Mouse (Mus musculus) MEL (cell line): Measurements from ENCODE around the gene Erbb2. TPM values are rescaled to one million over a fixed set of nuclear protein-coding genes. Genes with fewer than 3 reads are reported as not detected.

Source experiments
- DNase-seq: peaks from one replicate; pipeline ENCODE4 v3.0.0; 2011; ENCODE audit warnings: low read depth, low spot score
- H3K27ac ChIP-seq: 2 replicates; pipeline ENCODE4 v1.5.1; 2012; ENCODE audit warnings: low read depth, mild to moderate bottlenecking, control low read depth, low read length, moderate library complexity; ENCODE audit not compliant: control insufficient read depth
- H3K27me3 ChIP-seq, 2 experiments: fragments of 150-350 bp in 1 of 2; sonication (generic) in 1 of 2; 2 replicates each; pipeline ENCODE4 v1.6.1; 2012; ENCODE audit warnings: low read length in 2 of 2, mild to moderate bottlenecking in 2 of 2, improper control_type of control experiment in 1 of 2, moderate library complexity in 1 of 2; ENCODE audit not compliant: insufficient read depth in 2 of 2, control insufficient read depth in 1 of 2
- H3K36me3 ChIP-seq, 2 experiments: 2 replicates each; pipeline ENCODE4 v1.6.1; 2012 to 2014; ENCODE audit warnings: low read length in 2 of 2, improper control_type of control experiment in 1 of 2, inconsistent platforms in 1 of 2, mild to moderate bottlenecking in 1 of 2; ENCODE audit not compliant: insufficient read depth in 2 of 2, control insufficient read depth in 1 of 2
- H3K4me1 ChIP-seq, 2 experiments: fragments of 150-350 bp in 1 of 2; sonication (generic) in 1 of 2; 2 replicates each; pipeline ENCODE4 v1.6.1; 2012; ENCODE audit warnings: low read length in 2 of 2, improper control_type of control experiment in 1 of 2, mild to moderate bottlenecking in 1 of 2; ENCODE audit not compliant: insufficient read depth in 2 of 2, control insufficient read depth in 1 of 2
- H3K4me3 ChIP-seq, 2 experiments: fragments of 150-350 bp in 1 of 2; sonication (generic) in 1 of 2; 2 replicates each; pipeline ENCODE4 v1.5.1; 2012; ENCODE audit warnings: low read depth in 2 of 2, low read length in 2 of 2, mild to moderate bottlenecking in 2 of 2, moderate library complexity in 2 of 2, control low read depth in 1 of 2, improper control_type of control experiment in 1 of 2; ENCODE audit not compliant: control insufficient read depth in 1 of 2, insufficient read depth in 1 of 2
- H3K79me2 ChIP-seq: 2 replicates; pipeline ENCODE4 v1.6.1; 2012; ENCODE audit warnings: mild to moderate bottlenecking, low read length, moderate library complexity; ENCODE audit not compliant: control insufficient read depth, poor library complexity, insufficient read depth
- H3K9ac ChIP-seq: 2 replicates; pipeline ENCODE4 v1.6.1; 2012; ENCODE audit warnings: low read depth, mild to moderate bottlenecking, control low read depth, low read length, moderate library complexity; ENCODE audit not compliant: control insufficient read depth, poor library complexity, severe bottlenecking
- H3K9me3 ChIP-seq: fragments of 150-350 bp; sonication (generic); replicated peaks from 2 replicates; pipeline ENCODE4 v1.6.1; 2012; ENCODE audit warnings: mild to moderate bottlenecking, low read length, improper control_type of control experiment, moderate library complexity; ENCODE audit not compliant: insufficient read depth
- CHD1 ChIP-seq: IDR thresholded peaks from 2 replicates; pipeline ENCODE4 v1.6.1; 2012; ENCODE audit warnings: low read depth, mild to moderate bottlenecking, inconsistent platforms, low read length, improper control_type of control experiment
- CTCF ChIP-seq, 3 experiments: IDR thresholded peaks in 2 of 3; conservative IDR thresholded peaks in 1 of 3; 2 replicates each; pipeline ENCODE4 v1.5.1; 2011 to 2012; ENCODE audit warnings: low read length in 3 of 3, low read depth in 2 of 3, mild to moderate bottlenecking in 2 of 3, improper control_type of control experiment in 1 of 3, inconsistent platforms in 1 of 3, mixed read lengths in 1 of 3, moderate library complexity in 1 of 3; ENCODE audit not compliant: control insufficient read depth in 1 of 3, insufficient read depth in 1 of 3, poor library complexity in 1 of 3, severe bottlenecking in 1 of 3
- ETS1 ChIP-seq: IDR thresholded peaks from 2 replicates; pipeline ENCODE4 v1.6.1; 2012; ENCODE audit warnings: low read depth, mild to moderate bottlenecking, inconsistent platforms, low read length, improper control_type of control experiment, moderate library complexity
- GABPA ChIP-seq: IDR thresholded peaks from 2 replicates; pipeline ENCODE4 v1.6.1; 2012; ENCODE audit warnings: low read depth, mild to moderate bottlenecking, inconsistent platforms, low read length, improper control_type of control experiment, moderate library complexity
- GATA1 ChIP-seq: IDR thresholded peaks from 2 replicates; pipeline ENCODE4 v1.6.1; 2011; ENCODE audit warnings: low read depth, low read length, improper control_type of control experiment
- JUND ChIP-seq: IDR thresholded peaks from 2 replicates; pipeline ENCODE4 v1.6.1; 2011; ENCODE audit warnings: low read depth, mild to moderate bottlenecking, improper control_type of control experiment, low read length
- KAT2A ChIP-seq: conservative IDR thresholded peaks from 2 replicates; pipeline ENCODE4 v1.6.1; 2012; ENCODE audit warnings: low read depth, low read length, improper control_type of control experiment, inconsistent platforms
- MAX ChIP-seq: IDR thresholded peaks from 2 replicates; pipeline ENCODE4 v1.6.1; 2011; ENCODE audit warnings: low read length, improper control_type of control experiment
- MEF2A ChIP-seq: IDR thresholded peaks from 2 replicates; pipeline ENCODE4 v1.6.1; 2014; ENCODE audit warnings: low read depth, mild to moderate bottlenecking, inconsistent platforms, low read length, improper control_type of control experiment; ENCODE audit not compliant: poor library complexity, insufficient replicate concordance, severe bottlenecking; ENCODE audit errors: extremely low read depth
- MXI1 ChIP-seq: IDR thresholded peaks from 2 replicates; pipeline ENCODE4 v1.6.1; 2011; ENCODE audit warnings: mild to moderate bottlenecking, low read depth, low read length, improper control_type of control experiment
- NELFE ChIP-seq: IDR thresholded peaks from 2 replicates; pipeline ENCODE4 v1.6.1; 2011; ENCODE audit warnings: low read depth, low read length, improper control_type of control experiment
- RAD21 ChIP-seq: IDR thresholded peaks from 2 replicates; pipeline ENCODE4 v1.6.1; 2011; ENCODE audit warnings: mild to moderate bottlenecking, low read depth, low read length, improper control_type of control experiment
- RCOR1 ChIP-seq: IDR thresholded peaks from 2 replicates; pipeline ENCODE4 v1.6.1; 2012; ENCODE audit warnings: low read depth, mild to moderate bottlenecking, inconsistent platforms, low read length, improper control_type of control experiment
- TBP ChIP-seq: IDR thresholded peaks from 2 replicates; pipeline ENCODE4 v1.8.0; 2011; ENCODE audit warnings: low read depth, low read length, improper control_type of control experiment
- USF1 ChIP-seq: IDR thresholded peaks from 2 replicates; pipeline ENCODE4 v1.6.1; 2014; ENCODE audit warnings: low read depth, mild to moderate bottlenecking, inconsistent platforms, low read length, improper control_type of control experiment, moderate library complexity
- USF2 ChIP-seq, 2 experiments: IDR thresholded peaks; 2 replicates each; pipeline ENCODE4 v1.6.1; 2011 to 2012; ENCODE audit warnings: improper control_type of control experiment in 2 of 2, low read length in 2 of 2, borderline replicate concordance in 1 of 2, inconsistent platforms in 1 of 2, low read depth in 1 of 2, mild to moderate bottlenecking in 1 of 2; ENCODE audit not compliant: insufficient read depth in 1 of 2
- ZC3H11A ChIP-seq: IDR thresholded peaks from 2 replicates; pipeline ENCODE4 v1.6.1; 2012; ENCODE audit warnings: low read depth, mild to moderate bottlenecking, inconsistent platforms, low read length, improper control_type of control experiment
- ZNF384 ChIP-seq: IDR thresholded peaks from 2 replicates; pipeline ENCODE4 v1.6.1; 2012; ENCODE audit warnings: low read depth, mild to moderate bottlenecking, inconsistent platforms, low read length, improper control_type of control experiment
- polyA plus RNA-seq, 2 experiments: library from polyadenylated mRNA; stranded (reverse) in 1 of 2; unstranded in 1 of 2; fragments of >175 nt in 1 of 2; fragments of >200 nt in 1 of 2; gene quantifications; 2 replicates each; pipeline versions ENCODE4 v1.2.1 to v1.2.4; 2012; ENCODE audit warnings: low replicate concordance in 2 of 2, low read depth in 1 of 2; ENCODE audit not compliant: insufficient read length in 2 of 2, insufficient read depth in 1 of 2, missing spikeins in 1 of 2
- total RNA-seq: library from RNA; depleted of rRNA; stranded (reverse); fragments of 300-350 nt; gene quantifications from 2 replicates; pipeline ENCODE4 v1.2.3, GENCODE M21; 2012

Gene Erbb2
- total and polyA plus RNA-seq, 3 experiments, result not detected

DNA sequence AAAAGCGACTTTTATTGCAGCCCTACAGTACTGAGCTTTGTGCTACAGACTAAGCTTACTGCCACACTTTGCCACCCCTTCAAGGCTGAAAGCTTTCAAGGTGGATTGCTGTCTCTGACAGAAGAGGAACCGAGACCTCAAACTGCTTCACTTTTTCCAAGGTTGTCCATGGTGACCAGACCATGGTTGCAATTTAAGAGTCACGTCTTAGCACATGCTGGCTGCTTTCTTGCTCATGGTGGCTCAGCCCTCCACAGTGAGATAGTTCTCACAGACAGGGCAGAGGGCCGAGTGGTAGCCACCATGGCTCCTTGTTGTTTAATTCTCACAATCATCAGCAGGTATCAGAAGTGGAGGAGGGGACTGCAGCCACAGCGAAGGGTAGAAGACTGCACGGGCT, 58.5 kb downstream of the Erbb2 start:
- H3K36me3 ChIP-seq, result no peaks in the 10 kb centered on the region
- H3K27me3 ChIP-seq, result peaks cover 28 to 34% of the 10 kb centered on the region in 2 experiments
- DNase-seq, result no peak
- no peak overlapping the region for H3K9ac ChIP-seq
- no peak overlapping the region for H3K27ac ChIP-seq
- no peaks in the 10 kb centered on the region for H3K79me2 ChIP-seq
- H3K4me3 ChIP-seq, result no peak overlapping the region
- H3K9me3 ChIP-seq, result no peaks in the 10 kb centered on the region
- H3K4me1 ChIP-seq, result no peaks in the 10 kb centered on the region
- TF ChIP-seq RAD21, result no peak
- no peak for TF ChIP-seq CTCF (IDR thresholded peaks at IDR 0.05 in 2 of 3, conservative IDR thresholded peaks at IDR 0.05 in 1 of 3; ENCODE audit: control insufficient read depth in 1 of 3, insufficient read depth in 1 of 3, low read depth in 2 of 3, low read length in 3 of 3, poor library complexity in 1 of 3, severe bottlenecking in 1 of 3)
- no peak for TF ChIP-seq RCOR1
- TF ChIP-seq USF1, result no peak
- no peak for TF ChIP-seq JUND
- no peak for TF ChIP-seq CHD1
- no peak for TF ChIP-seq NELFE
- no peak for TF ChIP-seq GATA1
- TF ChIP-seq ZNF384, result no peak
- no peak for TF ChIP-seq GABPA
- no peak for TF ChIP-seq TBP
- TF ChIP-seq MEF2A, result no peak
- no peak for TF ChIP-seq ZC3H11A
- TF ChIP-seq MAX, result no peak
- no peak for TF ChIP-seq USF2 (IDR thresholded peaks at IDR 0.05; ENCODE audit: borderline replicate concordance in 1 of 2, insufficient read depth in 1 of 2, low read depth in 1 of 2, low read length in 2 of 2)
- TF ChIP-seq KAT2A, result no peak
- no peak for TF ChIP-seq ETS1
- no peak for TF ChIP-seq MXI1

- H3K27ac ChIP-seq, result no peak overlapping the region
- no peaks in the 10 kb centered on the region for H3K36me3 ChIP-seq
Measured at GRCm38 (mm10) chr11:98472696-98473095, 60.4 kb downstream of the Erbb2 start.

More at GRCm38 (mm10) chr11:98472696-98473095, 60.4 kb downstream of the Erbb2 start:
- Histone ChIP-seq H3K79me2 (no peaks in the 10 kb centered on the region), H3K4me3 (no peak overlapping the region), H3K9ac (no peak overlapping the region), H3K9me3 (no peaks in the 10 kb centered on the region), H3K27me3 (peaks cover 32 to 33% of the 10 kb centered on the region in 2 experiments), H3K4me1 (no peaks in the 10 kb centered on the region)
- no peak for DNase-seq
- peak in 1 of 3 experiments; percentile 1; a peak in 1 of 6 replicates for TF ChIP-seq CTCF (IDR thresholded peaks at IDR 0.05 in 2 of 3, conservative IDR thresholded peaks at IDR 0.05 in 1 of 3; ENCODE audit: control insufficient read depth in 1 of 3, insufficient read depth in 1 of 3, low read depth in 2 of 3, low read length in 3 of 3, poor library complexity in 1 of 3, severe bottlenecking in 1 of 3)
- TF ChIP-seq MAX, result no peak
